Mouse (Mus musculus) intestine, embryonic 16.5 days (tissue): ENCODE results near the gene Prtg. TPM values are rescaled to one million over a fixed set of nuclear protein-coding genes. Genes with fewer than 3 reads are reported as not detected.

Experiments
- ATAC-seq: fragments of 200-750 bp; cut with Nextera tagmentation; 2 replicates; pipeline ENCODE4 v1.8.0; 2017; ENCODE audit warnings: moderate TSS enrichment, moderate library complexity
- H3K27ac ChIP-seq: fragments of 300-500 bp; sonication (generic); 2 replicates; pipeline ENCODE4 v1.5.1; 2014; ENCODE audit warnings: mild to moderate bottlenecking, low read length
- H3K27me3 ChIP-seq: fragments of 300-500 bp; sonication (generic); replicated peaks from 2 replicates; pipeline ENCODE4 v1.6.1; 2014; ENCODE audit warnings: low read length, control low read depth, mixed read lengths; ENCODE audit not compliant: control insufficient read depth, insufficient read depth
- H3K36me3 ChIP-seq: fragments of 300-500 bp; sonication (generic); 2 replicates; pipeline ENCODE4 v1.6.1; 2014; ENCODE audit warnings: low read length, control low read depth; ENCODE audit not compliant: control insufficient read depth, insufficient read depth
- H3K4me1 ChIP-seq: fragments of 300-500 bp; sonication (generic); 2 replicates; pipeline ENCODE4 v1.6.1; 2014; ENCODE audit warnings: low read length, control low read depth, mixed read lengths; ENCODE audit not compliant: control insufficient read depth, insufficient read depth
- H3K4me2 ChIP-seq: fragments of 300-500 bp; sonication (generic); 2 replicates; pipeline ENCODE4 v1.6.1; 2014; ENCODE audit warnings: low read depth, low read length, control low read depth
- H3K4me3 ChIP-seq: fragments of 300-500 bp; sonication (generic); 2 replicates; pipeline ENCODE4 v1.5.1; 2014; ENCODE audit warnings: mild to moderate bottlenecking, low read length
- H3K9ac ChIP-seq: fragments of 300-500 bp; sonication (generic); 2 replicates; pipeline ENCODE4 v1.6.1; 2014; ENCODE audit warnings: low read depth, low read length
- H3K9me3 ChIP-seq: fragments of 300-500 bp; sonication (generic); 2 replicates; pipeline ENCODE4 v1.6.1; 2016; ENCODE audit warnings: low read length, control low read depth; ENCODE audit not compliant: control insufficient read depth
- WGBS: fragments of 180-500 bp; shearing (Covaris S2); extraction: QIAGEN DNeasy Blood & Tissue Kit; methylation state at CpG from one replicate; pipeline ENCODE4 v1.1.7; 2014; 5-methylcytosine and 5-hydroxymethylcytosine counted together
- polyA plus RNA-seq: library from polyadenylated mRNA; unstranded; fragments of >200 nt; fragmentation: Nextera tagmentation; extraction: Ambion mirVana; gene quantifications from 2 replicates; pipeline ENCODE4 v1.2.1, GENCODE M21; 2015

Gene Prtg
- polyA plus RNA-seq, 1 experiment from 2014 or later = 0.32 TPM

GRCm38 (mm10) chr9:72936301-72936700 is 129.6 kb downstream of the Prtg start:
- Histone ChIP-seq H3K9me3 (no peaks in the 10 kb centered on the region), H3K4me2 (no peak overlapping the region), H3K36me3 (no peaks in the 10 kb centered on the region), H3K4me1 (no peaks in the 10 kb centered on the region), H3K27ac (no peak overlapping the region), H3K9ac (no peak overlapping the region), H3K4me3 (no peak overlapping the region), H3K27me3 (no peaks in the 10 kb centered on the region)
- WGBS = 69% methylated on average over 2 of the region's 2 CpGs
- ATAC-seq = no peak

DNA sequence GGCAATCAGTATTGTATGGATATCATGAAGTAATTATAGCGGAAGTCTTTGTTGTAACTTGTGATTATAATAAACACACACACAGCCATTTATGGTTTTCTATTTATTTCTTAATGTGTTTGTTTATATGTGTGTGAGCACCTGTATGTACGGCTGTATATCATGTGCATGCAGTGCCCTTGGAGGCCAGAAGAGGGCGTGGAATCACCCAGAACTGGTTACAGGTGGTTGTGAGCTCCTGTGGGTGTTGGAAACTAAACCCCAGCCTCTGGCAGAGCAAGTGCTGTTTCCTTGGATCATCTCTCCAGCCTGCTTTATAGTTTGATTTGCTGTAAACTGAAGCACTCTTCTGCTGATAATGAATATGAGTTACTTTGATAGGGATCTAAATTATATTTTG is 136.8 kb downstream of the Prtg start:
- 58% methylated on average over 3 of the region's 3 CpGs for WGBS
- no peaks in the 10 kb centered on the region for H3K4me1 ChIP-seq
- H3K27me3 ChIP-seq = no peaks in the 10 kb centered on the region
- no peak overlapping the region for H3K9ac ChIP-seq
- H3K4me3 ChIP-seq = no peak overlapping the region
- H3K27ac ChIP-seq = no peak overlapping the region
- no peak for ATAC-seq
- H3K9me3 ChIP-seq = peaks cover 5% of the 10 kb centered on the region; the same call in 1 of the 2 replicates
- H3K36me3 ChIP-seq = peaks cover 10% of the 10 kb centered on the region; the same call in 1 of the 2 replicates
- H3K4me2 ChIP-seq = no peak overlapping the region

- H3K4me1 ChIP-seq = no peaks in the 10 kb centered on the region
- WGBS = 89% methylated on average over 13 of the region's 13 CpGs
- H3K9me3 ChIP-seq = peaks cover 5% of the 10 kb centered on the region; the same call in 1 of the 2 replicates
- H3K4me3 ChIP-seq = no peak overlapping the region
- ATAC-seq = no peak
- no peaks in the 10 kb centered on the region for H3K27me3 ChIP-seq
- no peak overlapping the region for H3K27ac ChIP-seq
- peaks cover 10% of the 10 kb centered on the region; the same call in 1 of the 2 replicates for H3K36me3 ChIP-seq
- no peak overlapping the region for H3K4me2 ChIP-seq
- H3K9ac ChIP-seq = no peak overlapping the region
Observed at GRCm38 (mm10) chr9:72944286-72944685, 137.6 kb downstream of the Prtg start.

- WGBS = 91% methylated on average over 1 of the region's 1 CpGs
- H3K4me1 ChIP-seq = no peaks in the 10 kb centered on the region
- H3K27ac ChIP-seq = no peak overlapping the region
- H3K9me3 ChIP-seq = peaks cover 5% of the 10 kb centered on the region; the same call in 1 of the 2 replicates
- H3K4me3 ChIP-seq = no peak overlapping the region
- H3K9ac ChIP-seq = no peak overlapping the region
- H3K4me2 ChIP-seq = no peak overlapping the region
- H3K36me3 ChIP-seq = peaks cover 10% of the 10 kb centered on the region; the same call in 1 of the 2 replicates
- no peaks in the 10 kb centered on the region for H3K27me3 ChIP-seq
- no peak for ATAC-seq
Observed at GRCm38 (mm10) chr9:72947010-72947409, 140.3 kb downstream of the Prtg start.

DNA sequence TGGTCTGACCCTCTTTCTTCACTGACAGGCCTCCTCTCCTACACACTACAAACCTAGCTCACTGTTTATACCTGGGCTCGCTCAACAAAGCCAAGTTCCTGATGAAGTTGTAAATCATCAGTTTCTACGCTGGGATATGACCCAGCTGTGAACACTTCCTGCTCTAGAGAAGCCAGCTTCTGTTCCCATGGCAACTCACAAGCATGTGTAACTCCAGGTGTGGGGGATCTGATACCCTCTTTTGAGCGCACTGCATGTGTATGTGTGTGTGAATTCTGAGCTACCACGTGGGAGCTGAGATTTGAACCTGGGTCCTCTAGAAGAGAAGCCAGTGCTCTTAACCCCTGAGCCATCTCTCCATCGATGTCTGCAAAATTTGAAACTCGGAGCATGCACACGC is 142.9 kb downstream of the Prtg start:
- 58% methylated on average over 7 of the region's 7 CpGs for WGBS
- no peak overlapping the region for H3K4me2 ChIP-seq
- peaks cover 10% of the 10 kb centered on the region; the same call in 1 of the 2 replicates for H3K36me3 ChIP-seq
- H3K27ac ChIP-seq = no peak overlapping the region
- no peaks in the 10 kb centered on the region for H3K4me1 ChIP-seq
- H3K9ac ChIP-seq = no peak overlapping the region
- H3K27me3 ChIP-seq = no peaks in the 10 kb centered on the region
- peaks cover 5% of the 10 kb centered on the region; the same call in 1 of the 2 replicates for H3K9me3 ChIP-seq
- no peak overlapping the region for H3K4me3 ChIP-seq
- ATAC-seq = no peak

- Histone ChIP-seq H3K4me3 (no peak overlapping the region), H3K4me2 (no peak overlapping the region), H3K36me3 (no peaks in the 10 kb centered on the region), H3K4me1 (peaks cover 4% of the 10 kb centered on the region; the same call in 1 of the 2 replicates), H3K9me3 (no peaks in the 10 kb centered on the region), H3K27ac (no peak overlapping the region), H3K27me3 (no peaks in the 10 kb centered on the region), H3K9ac (no peak overlapping the region)
- ATAC-seq = no peak
- WGBS = 59% methylated on average over 2 of the region's 2 CpGs
Observed at GRCm38 (mm10) chr9:72954746-72955145, 148.1 kb downstream of the Prtg start.

GRCm38 (mm10) chr9:72955546-72955945 is 148.9 kb downstream of the Prtg start:
- no peak overlapping the region for H3K27ac ChIP-seq
- peaks cover 4% of the 10 kb centered on the region; the same call in 1 of the 2 replicates for H3K4me1 ChIP-seq
- H3K4me2 ChIP-seq = no peak overlapping the region
- no peak overlapping the region for H3K4me3 ChIP-seq
- H3K9me3 ChIP-seq = no peaks in the 10 kb centered on the region
- no peaks in the 10 kb centered on the region for H3K36me3 ChIP-seq
- no peaks in the 10 kb centered on the region for H3K27me3 ChIP-seq
- 22% methylated on average over 1 of the region's 1 CpGs for WGBS
- ATAC-seq = no peak
- H3K9ac ChIP-seq = no peak overlapping the region

DNA sequence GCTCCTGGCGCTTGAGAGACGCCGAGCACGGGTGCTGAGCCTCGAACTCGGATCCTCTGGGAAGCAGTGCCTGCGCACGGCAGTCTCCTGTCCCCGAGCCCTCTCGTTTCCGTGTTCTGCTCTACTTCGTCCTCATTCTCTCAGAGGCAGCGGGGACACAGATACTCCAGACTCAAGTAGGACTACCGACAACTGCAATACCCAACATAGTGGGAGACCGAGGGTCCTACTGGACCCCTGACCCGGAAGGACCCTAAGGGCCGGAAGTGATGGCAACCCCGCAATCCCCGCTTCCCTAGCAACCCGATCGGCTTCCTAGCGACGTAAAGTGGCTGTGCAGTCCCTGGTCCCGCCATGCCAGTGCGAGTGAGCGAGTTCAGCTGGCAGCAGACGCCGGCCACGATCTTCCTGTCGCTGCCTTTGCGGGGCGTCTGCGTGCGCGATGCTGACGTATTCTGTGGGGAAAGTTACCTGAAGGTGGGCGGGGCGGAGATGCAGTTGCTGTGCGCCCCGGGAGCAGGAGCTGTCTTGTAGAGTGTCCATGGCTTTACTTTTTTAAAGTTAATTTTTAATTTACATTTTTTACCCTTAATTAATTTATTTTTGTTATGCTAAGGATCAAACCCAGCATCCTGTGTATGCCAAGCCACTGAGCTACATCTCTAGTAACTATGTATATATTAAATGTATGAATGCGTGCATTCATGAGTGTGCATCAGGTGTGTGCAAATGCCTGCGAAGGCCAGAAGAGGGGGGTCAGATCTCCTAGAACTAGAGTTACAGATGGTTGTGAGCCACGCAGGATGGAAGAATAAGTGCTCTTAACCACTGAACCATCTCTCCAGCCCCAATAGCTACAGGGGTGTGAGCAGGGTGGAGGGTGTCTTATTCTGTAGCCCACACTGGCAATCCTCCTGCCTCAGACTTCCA is 152.1 kb downstream of the Prtg start, which contains the start of the genes Dyx1c1 and Gm44503:
Gene Dyx1c1, plus strand, starts transcription at position 265 of the 930 bp plus-strand sequence.
Gene Gm44503, plus strand, starts transcription at position 332 of the 930 bp plus-strand sequence.
- Histone ChIP-seq H3K27me3 (no peaks in the 10 kb centered on the region), H3K4me2 (peak within 1 kb of the TSS; percentile 60), H3K27ac (0 out of 2 replicates have a peak within 1 kb of the TSS, but pooled peaks have one; percentile 34), H3K4me1 (peaks cover 4% of the 10 kb centered on the region; the same call in 1 of the 2 replicates), H3K9me3 (no peaks in the 10 kb centered on the region), H3K4me3 (peak within 1 kb of the TSS; percentile 77), H3K9ac (peak within 1 kb of the TSS; percentile 72), H3K36me3 (no peaks in the 10 kb centered on the region)
- 2% methylated on average over 43 of the region's 43 CpGs for WGBS
- ATAC-seq = peak; percentile 92

DNA sequence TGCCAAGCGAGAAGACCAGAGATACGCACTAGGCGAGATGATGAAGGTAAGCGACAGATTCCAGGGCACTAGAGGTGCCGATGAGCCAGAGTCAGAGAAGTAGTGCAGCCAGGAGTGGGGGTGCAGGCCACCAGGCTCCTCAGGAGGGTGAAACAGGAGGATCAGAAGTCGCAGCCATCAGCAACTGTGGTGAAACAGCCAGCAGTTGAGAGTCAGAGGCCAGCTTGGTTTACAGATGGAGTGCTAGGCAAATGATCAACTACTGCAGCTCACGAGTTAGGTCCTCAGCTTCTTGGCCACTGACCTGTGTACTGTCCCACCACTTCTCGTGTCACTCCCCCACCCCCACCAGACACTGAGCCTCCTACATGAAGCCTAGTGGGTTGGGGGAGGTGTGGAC is 154.7 kb downstream of the Prtg start:
- Histone ChIP-seq H3K36me3 (no peaks in the 10 kb centered on the region), H3K27ac (no peak overlapping the region), H3K27me3 (no peaks in the 10 kb centered on the region), H3K9me3 (no peaks in the 10 kb centered on the region), H3K4me2 (no peak overlapping the region), H3K4me3 (no peak overlapping the region), H3K9ac (no peak overlapping the region), H3K4me1 (peaks cover 4% of the 10 kb centered on the region; the same call in 1 of the 2 replicates)
- no peak for ATAC-seq
- 61% methylated on average over 8 of the region's 8 CpGs for WGBS
